Mouse (Mus musculus): ENCODE results near the gene Snx17.
"Not testable (repeated sequence)": the region's sequence is repeated elsewhere in the genome, so short reads cannot be mapped to it uniquely, and the experiment has no call there.

Gene Snx17

GRCm38 (mm10) chr5:31197072-31197471 is 4.0 kb downstream of the Snx17 start:
- no peak for DNase-seq

GRCm38 (mm10) chr5:31198170-31198569 is 5.1 kb downstream of the Snx17 start:
- DNase-seq = no peak

- no peak for DNase-seq
Measured at GRCm38 (mm10) chr5:31198616-31199320, 5.7 kb downstream of the Snx17 start.

GRCm38 (mm10) chr5:31199321-31199892 is 6.4 kb downstream of the Snx17 start:
- no peak for DNase-seq

- DNase-seq = no peak
Measured at GRCm38 (mm10) chr5:31199893-31200292, 6.9 kb downstream of the Snx17 start.

GRCm38 (mm10) chr5:31200327-31200768 is 7.3 kb downstream of the Snx17 start:
- no peak for DNase-seq

- DNase-seq = no peak
Measured at GRCm38 (mm10) chr5:31201042-31201741, 8.2 kb downstream of the Snx17 start.

GRCm38 (mm10) chr5:31201742-31202590 is 8.9 kb downstream of the Snx17 start, which contains the start of gene Zfp513:
TSS of gene Zfp513 (minus strand) at chr5:31202303.
- peak; percentile 94 for DNase-seq

- DNase-seq = no peak
Measured at GRCm38 (mm10) chr5:31202933-31203332, 9.9 kb downstream of the Snx17 start.

GRCm38 (mm10) chr5:31203866-31204265 is 10.8 kb downstream of the Snx17 start:
- no peak for DNase-seq

GRCm38 (mm10) chr5:31204421-31204820 is 11.4 kb downstream of the Snx17 start:
- DNase-seq = no peak

GRCm38 (mm10) chr5:31216554-31216953 is 23.5 kb downstream of the Snx17 start:
- not testable (repeated sequence) for DNase-seq

GRCm38 (mm10) chr5:31218294-31218693 is 25.3 kb downstream of the Snx17 start:
- DNase-seq = no peak

- no peak for DNase-seq
Measured at GRCm38 (mm10) chr5:31219070-31219469, 26.0 kb downstream of the Snx17 start.

- no peak for DNase-seq
Measured at GRCm38 (mm10) chr5:31219474-31219873, 26.4 kb downstream of the Snx17 start.

GRCm38 (mm10) chr5:31219911-31220447 is 27.0 kb downstream of the Snx17 start:
- DNase-seq = peak; percentile 33

GRCm38 (mm10) chr5:31220448-31221303 is 27.6 kb downstream of the Snx17 start, which contains the start of gene Ppm1g:
TSS of gene Ppm1g (minus strand) at chr5:31220687.
- DNase-seq = peak; percentile 99

GRCm38 (mm10) chr5:31221304-31221945 is 28.4 kb downstream of the Snx17 start:
- no peak for DNase-seq

- DNase-seq = no peak
Measured at GRCm38 (mm10) chr5:31222696-31223095, 29.7 kb downstream of the Snx17 start.

GRCm38 (mm10) chr5:31226641-31227040 is 33.6 kb downstream of the Snx17 start:
- no peak for DNase-seq

Data from lung, postnatal 14 days (tissue).